Mouse (Mus musculus) bone marrow, adult 2 months (tissue): ENCODE data around the gene AI182371.

Source experiments
- CTCF ChIP-seq: fragments of 200-500 bp; IDR thresholded peaks from 2 replicates; pipeline ENCODE4 v1.5.1; 2011; ENCODE audit warnings: low read length, control low read depth; ENCODE audit not compliant: control insufficient read depth, insufficient read depth
- POLR2A ChIP-seq: fragments of 200-500 bp; IDR thresholded peaks from 2 replicates; pipeline ENCODE4 v1.6.1; 2011; ENCODE audit warnings: low read depth, mild to moderate bottlenecking, control low read depth, low read length, borderline replicate concordance; ENCODE audit not compliant: control insufficient read depth

DNA sequence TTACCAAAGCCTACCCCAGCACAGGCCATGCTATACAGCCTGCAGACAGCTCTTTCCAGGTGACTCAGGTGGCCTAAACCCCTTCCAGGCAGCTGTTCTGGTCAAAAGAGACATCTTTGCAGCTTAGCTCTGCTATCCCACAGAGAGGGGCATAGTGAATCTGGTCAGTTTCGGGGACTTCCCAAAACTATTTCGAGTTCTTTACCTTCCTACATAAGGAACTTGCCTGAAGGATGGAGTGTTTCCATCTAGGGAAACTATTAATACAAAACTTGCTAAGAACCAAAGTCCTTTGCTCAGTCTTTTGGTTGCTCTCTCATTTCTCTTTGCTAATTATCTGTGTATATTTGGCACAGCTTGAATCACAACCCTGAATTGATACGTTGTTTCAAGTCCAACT is 40.3 kb upstream of the AI182371 start:
- TF ChIP-seq CTCF (no peak), POLR2A (no peak)
